Mouse (Mus musculus): ENCODE data around the gene Mtmr1.
A peak's percentile ranks its signal among the peaks of the same experiment; 100 is the strongest.

The Mtmr1 gene

DNA sequence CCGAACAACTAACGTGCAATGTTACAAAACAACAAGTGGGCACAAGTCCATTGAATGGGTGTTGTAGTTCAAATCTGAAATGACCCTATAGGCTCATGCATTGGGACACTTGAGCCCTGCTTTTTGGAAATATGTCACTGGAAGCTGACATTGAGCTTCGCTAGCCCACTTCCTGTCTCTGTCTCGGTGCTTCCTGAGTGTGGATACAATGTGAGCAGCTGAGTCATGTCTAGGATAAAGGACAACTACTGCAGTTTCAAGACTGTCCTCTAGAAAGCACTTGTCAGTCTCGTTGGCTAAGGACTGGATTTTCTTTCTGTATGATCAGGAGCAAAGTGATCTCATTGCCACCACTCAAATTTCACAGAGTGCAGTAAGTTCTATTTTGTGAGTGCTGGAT is 78.4 kb downstream of the Mtmr1 start:
- no peak for DNase-seq (ENCODE audit: low read depth, low spot score)

GRCm38 (mm10) chrX:71456078-71456737 is 91.6 kb downstream of the Mtmr1 start:
- DNase-seq (ENCODE audit: low read depth, low spot score): no peak

GRCm38 (mm10) chrX:71464138-71464826 is 99.7 kb downstream of the Mtmr1 start:
- DNase-seq (ENCODE audit: low read depth, low spot score): no peak

GRCm38 (mm10) chrX:71465417-71465816 is 100.9 kb downstream of the Mtmr1 start:
- DNase-seq (ENCODE audit: low read depth, low spot score): no peak

DNA sequence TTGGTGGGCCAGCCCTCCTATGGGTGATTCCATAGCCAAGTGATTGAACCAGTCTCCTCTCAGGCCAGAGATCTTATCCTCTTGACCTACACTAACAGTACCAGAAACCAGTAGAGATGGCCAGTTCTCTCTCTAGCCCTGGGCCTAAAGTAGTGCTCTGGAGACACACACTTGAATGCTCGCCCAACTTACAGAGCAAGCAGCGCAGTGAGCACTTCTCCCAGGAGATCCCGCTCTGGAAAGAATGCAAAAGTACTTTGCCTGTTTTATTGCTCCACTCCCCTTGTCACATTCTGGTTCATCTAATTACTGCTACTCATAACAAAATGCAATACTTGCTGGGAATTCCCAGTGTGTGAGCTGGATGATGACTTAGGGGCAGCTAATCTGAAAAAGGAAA is 102.9 kb downstream of the Mtmr1 start:
- peak; percentile 18 for DNase-seq (ENCODE audit: low read depth, low spot score)
